Mouse (Mus musculus) adrenal gland, adult 8-10 months (tissue): ENCODE measurements around the gene Atxn7l1. TPM values are rescaled to one million over a fixed set of nuclear protein-coding genes. Genes with fewer than 3 reads are reported as not detected.

Experiments
- DNase-seq: peaks from one replicate; pipeline ENCODE4 v3.0.0; 2022
- total RNA-seq, 4 experiments: library from RNA; stranded (reverse); gene quantifications; 2 replicates each; pipeline ENCODE4 v1.2.4; 2022

Atxn7l1 gene
- total RNA-seq, 4 experiments from 2014 or later: 25.2 to 44.6 (median 35.4) TPM

DNA sequence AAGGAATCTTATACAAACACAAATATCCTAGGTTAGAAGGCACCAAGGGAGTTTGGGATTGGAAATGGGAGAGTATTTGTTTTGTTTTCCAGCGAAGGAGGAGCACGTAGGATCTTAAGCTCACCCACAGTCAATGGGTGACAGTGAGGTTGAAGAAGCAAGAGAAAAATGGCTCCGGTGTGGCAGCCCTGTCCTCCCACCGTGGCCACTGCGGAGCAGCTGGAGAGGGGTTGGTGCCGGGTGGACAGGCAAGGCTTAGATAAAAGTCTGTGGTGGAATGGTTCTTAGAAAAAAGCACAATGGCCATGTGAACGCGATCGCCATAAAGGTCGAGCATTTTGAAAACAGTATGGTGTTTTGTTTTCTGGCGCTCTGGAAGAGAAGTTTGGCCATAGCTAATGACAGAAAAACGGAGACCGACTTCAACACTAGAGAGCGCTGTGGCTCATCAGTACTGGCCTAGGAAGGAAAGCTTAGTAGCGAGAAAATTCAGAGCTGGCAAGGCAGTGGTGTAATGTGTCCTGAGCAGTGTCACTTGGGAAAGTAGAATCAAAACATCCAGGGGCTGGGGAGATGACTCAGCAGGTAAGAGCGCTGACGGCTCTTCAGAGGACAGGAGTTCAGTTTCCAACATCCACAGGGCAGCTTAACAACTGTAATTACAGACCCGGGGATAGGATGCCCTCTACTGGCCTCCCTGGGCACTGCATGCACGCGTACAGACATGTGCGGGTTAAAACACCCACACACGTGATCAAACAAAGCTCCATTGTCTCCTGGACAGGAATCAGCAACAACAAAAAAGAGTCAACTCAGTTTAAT is 232.3 kb downstream of the Atxn7l1 start:
- peak; percentile 71 for DNase-seq

DNA sequence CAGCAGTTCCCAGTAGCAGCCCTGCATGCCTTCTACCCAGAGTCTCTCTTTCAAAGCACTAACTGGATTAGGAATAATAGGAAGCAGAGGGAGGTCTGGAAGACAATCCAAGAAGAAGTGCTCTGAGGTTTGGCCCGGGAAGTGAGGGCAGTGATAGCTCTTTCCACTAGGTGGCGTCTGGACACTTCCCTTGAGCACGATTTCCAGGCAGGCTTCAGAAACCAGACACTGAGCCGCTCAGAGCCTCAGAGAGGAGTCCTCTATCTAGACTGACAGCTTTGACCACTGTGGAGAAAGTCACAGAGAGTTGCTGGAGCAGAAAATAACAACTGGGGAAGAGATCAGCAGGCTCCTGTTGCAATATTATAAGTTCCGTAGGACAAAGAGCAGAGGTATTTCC is 241.3 kb downstream of the Atxn7l1 start:
- peak; percentile 42 for DNase-seq

DNA sequence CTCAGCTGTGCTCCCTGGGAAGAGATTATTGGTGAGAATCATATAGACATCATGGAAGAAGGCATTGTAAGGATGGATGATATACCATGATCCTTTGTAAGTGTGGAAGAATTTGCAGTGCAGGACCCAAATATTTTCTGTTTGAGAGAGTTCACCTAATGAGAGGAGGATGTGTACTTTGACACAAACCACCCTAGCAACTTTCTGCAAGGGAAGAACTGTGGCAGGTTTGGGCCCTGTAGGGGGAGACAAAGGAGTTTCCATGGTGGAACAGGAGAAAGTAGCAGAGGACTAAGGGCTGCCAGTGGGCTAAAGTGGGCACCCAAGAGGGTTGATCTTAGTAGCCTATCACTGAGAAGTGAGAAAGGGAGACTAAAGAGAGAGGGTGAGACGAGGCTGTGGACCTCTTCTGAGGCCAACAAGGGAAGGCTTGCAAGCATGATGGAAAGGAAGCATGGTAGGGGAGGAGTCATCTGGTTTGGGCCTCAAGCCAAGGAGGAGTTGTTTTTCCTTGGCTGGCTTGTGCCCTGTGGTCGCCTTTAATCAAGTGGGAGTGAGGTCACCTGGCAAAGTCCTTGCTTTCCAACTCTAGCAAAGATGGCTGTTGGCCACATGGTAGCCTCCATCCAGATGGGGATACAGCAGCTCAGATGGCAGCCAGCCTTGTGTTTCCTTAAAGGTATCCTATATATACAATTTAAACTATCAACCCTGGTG is 243.5 kb downstream of the Atxn7l1 start:
- DNase-seq: no peak

DNA sequence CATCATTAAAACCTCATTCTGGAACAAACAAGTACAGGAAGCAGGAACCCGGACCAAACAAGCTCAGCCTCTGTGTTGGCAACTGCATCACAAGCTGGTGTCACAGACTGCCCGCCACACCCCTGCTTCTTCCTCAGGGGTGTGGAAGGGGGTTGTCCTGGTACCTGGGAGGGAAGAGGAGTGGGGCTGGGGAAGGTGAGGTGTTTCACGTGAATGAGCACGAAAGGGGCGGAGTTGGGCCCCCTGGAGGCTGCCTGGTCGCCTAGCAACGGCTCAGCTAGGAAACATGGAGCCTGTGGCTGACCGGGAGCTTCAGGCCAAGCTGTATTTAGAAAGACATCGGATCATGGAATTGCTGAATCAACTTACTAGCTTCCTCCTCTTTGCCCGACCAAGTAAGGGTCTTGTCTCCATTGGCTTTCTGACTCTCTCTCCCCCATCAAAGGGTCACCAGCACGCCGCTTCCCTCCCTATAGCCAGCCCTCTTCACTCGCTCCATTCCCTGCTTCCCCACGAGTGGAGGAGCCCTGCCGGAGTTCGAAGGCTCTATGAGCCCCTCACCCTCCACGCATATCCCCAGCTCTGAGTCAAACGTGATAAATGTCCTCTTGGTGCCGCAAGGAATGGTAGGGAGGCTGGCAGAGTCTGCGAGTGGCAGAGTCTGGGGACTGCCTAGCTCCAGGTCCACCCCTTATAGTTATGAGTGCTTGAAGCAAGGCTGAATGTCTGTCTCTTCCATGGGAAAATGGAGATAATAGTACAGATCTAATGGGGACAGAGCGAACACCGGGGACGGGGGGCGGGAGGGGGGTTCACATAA is 247.5 kb downstream of the Atxn7l1 start, which contains the start of gene Efcab10:
Gene Efcab10, plus strand, starts transcription at position 51 of the 820 bp plus-strand sequence.
- no peak for DNase-seq

GRCm38 (mm10) chr12:33403265-33403693 is 255.8 kb downstream of the Atxn7l1 start:
- DNase-seq: no peak

GRCm38 (mm10) chr12:33404996-33405395 is 257.5 kb downstream of the Atxn7l1 start:
- DNase-seq: no peak

DNA sequence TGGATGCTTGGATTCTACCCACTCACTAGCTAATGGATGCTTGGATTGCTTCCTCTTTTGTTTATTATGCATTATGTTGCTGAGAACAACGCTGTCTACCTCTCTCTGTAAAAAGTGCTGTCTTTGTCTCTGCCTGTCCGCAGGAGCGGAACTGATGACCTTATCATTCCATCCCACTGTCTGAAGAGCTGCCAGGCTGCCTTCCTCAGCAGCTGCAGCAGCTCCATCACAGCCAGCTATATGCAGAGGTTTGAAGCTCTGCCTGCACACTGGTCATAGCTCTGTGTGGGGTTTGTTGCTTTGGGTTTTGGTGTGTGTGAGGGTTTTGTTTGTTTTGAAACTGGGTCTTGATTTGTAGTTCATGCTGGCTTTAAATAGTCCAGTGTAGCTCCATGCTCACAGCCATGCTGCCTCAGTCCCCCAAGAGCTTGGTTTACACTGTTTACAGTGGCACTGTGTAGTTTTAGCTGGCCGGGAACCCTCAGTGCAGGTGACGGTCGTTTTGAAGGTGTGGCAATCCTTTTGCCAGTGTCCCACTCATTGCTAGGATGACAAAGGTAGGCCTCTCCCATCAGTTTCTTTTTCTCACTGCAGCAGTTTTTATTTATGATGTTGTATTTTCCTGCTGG is 258.0 kb downstream of the Atxn7l1 start:
- no peak for DNase-seq

DNA sequence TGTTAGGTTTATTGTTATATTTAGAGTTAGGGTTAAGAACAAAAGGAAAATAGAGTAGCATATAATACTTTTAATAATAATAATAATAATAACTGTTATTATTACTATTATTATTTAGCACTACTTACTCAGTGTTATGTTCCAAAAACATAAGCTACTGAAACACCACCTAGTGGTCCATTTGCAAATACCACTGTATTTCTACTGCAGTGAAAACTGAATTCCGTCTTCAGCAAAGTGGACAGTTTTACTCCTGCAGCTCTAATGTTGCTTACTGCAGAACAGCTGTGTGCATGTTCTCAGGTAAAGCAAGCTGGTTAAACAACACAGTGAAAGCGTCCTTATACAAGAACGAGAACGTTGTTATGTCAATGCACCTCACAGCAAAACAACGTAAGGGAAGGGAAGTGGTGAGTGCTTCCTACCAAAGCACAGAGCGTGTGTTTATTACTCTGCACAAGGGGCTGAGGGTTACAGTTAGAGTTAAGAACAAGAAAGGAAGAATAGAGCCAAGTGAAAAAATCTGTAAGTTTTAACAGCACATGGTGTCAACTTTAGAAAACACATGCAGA is 264.2 kb downstream of the Atxn7l1 start:
- no peak for DNase-seq

Other genes with a start within 250 kb of the Atxn7l1 start
- 100 to 1,000 TPM; 104 to 117 (median 108) TPM for gene Sypl, start 193.8 kb upstream of the Atxn7l1 start, total RNA-seq
- under 1 TPM in 2 of 4 experiments, not detected in 2; 0.15 to 0.30 TPM for gene Cdhr3, start 54.8 kb upstream of the Atxn7l1 start, total RNA-seq
- under 1 TPM; 0.52 to 0.92 (median 0.84) TPM for gene Efcab10, start 247.2 kb downstream of the Atxn7l1 start, total RNA-seq